Mouse (Mus musculus): ENCODE data around the gene As3mt. TPM values are rescaled to one million over a fixed set of nuclear protein-coding genes. Genes with fewer than 3 reads are reported as not detected.
"Not testable (repeated sequence)": the region's sequence is repeated elsewhere in the genome, so short reads cannot be mapped to it uniquely, and the experiment has no call there.

Gene As3mt
- polyA plus RNA-seq, 1 experiment from 2014 or later: 32.2 TPM

DNA sequence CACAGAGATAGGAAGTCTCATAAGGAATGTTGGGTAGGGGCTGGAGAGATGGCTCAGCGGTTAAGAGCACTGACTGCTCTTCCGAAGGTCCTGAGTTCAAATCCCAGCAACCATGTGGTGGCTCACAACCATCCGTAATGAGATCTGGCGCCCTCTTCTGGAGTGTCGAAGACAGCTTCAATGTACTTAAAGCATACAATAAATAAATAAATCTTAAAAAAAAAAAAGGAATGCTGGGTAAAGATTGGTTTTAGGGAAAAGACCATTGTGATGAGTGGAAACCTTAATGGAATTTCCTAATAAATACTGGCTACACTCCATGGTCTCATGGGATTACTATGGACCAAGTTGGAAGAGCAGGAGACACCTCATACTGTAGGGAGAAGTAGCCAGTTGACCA lies 25.4 kb downstream of the As3mt start:
- ATAC-seq (ENCODE audit: low FRiP score, low read depth); H3K4me2 ChIP-seq (replicated peaks); H3K27me3 ChIP-seq (replicated peaks); H3K9me3 ChIP-seq; H3K9ac ChIP-seq; H3K4me1 ChIP-seq; H3K27ac ChIP-seq; H3K4me3 ChIP-seq; H3K36me3 ChIP-seq: not testable (repeated sequence)
- 92% methylated on average over 5 of the region's 5 CpGs for WGBS

DNA sequence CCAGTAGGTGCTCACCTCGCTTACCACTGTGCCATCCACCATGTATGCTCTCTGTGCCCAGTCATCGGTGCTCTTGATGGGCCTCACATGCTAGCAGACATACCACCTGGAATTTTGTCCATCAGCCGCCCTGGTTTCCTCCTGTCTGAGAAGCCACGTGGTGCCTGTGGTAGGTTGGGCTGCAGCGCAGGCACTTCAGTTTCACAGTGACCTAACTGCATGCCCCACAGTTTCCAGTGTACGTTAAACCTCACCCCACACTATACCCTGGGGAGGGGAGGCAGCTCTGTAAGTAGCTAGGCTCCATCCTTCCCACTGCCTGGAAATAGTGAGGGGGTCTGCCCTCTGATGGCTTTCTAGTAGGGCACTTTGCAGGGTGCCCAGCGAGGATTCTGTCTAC lies 26.4 kb downstream of the As3mt start:
- H3K4me2 ChIP-seq (replicated peaks): no peak overlapping the region
- H3K9me3 ChIP-seq: no peaks in the 10 kb centered on the region
- H3K4me1 ChIP-seq: no peaks in the 10 kb centered on the region
- no peaks in the 10 kb centered on the region for H3K27me3 ChIP-seq (replicated peaks)
- ATAC-seq (ENCODE audit: low FRiP score, low read depth): no peak
- 0 out of 2 replicates have a peak, but pooled peaks cover 5% of the 10 kb centered on the region for H3K36me3 ChIP-seq
- H3K4me3 ChIP-seq: no peak overlapping the region
- WGBS: 92% methylated on average over 7 of the region's 7 CpGs
- H3K27ac ChIP-seq: no peak overlapping the region
- H3K9ac ChIP-seq: no peak overlapping the region

DNA sequence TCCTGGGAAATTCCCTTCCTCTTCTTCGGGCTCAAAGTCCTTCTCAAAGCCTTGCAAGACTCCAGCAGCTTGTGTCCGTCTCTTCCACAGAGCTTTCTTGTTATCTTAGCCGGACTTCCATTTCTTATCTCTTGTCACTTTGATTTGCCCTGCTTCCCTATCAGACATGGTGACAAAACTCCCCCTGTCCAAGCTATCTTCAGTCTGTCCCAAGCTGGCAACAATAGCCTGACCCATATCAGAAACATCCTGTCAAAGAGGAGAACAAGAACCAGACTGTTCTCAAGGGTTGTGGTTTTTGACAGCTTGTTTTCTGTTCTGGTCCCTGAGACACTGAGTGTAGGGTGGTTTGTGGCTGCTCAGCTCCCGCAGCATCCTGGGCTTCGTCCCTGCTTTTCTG lies 28.0 kb downstream of the As3mt start:
- H3K4me2 ChIP-seq (replicated peaks): no peak overlapping the region
- no peak overlapping the region for H3K4me3 ChIP-seq
- H3K36me3 ChIP-seq: 0 out of 2 replicates have a peak, but pooled peaks cover 5% of the 10 kb centered on the region
- H3K27ac ChIP-seq: no peak overlapping the region
- ATAC-seq (ENCODE audit: low FRiP score, low read depth): no peak
- no peaks in the 10 kb centered on the region for H3K27me3 ChIP-seq (replicated peaks)
- H3K9me3 ChIP-seq: no peaks in the 10 kb centered on the region
- 71% methylated on average over 5 of the region's 5 CpGs for WGBS
- no peak overlapping the region for H3K9ac ChIP-seq
- no peaks in the 10 kb centered on the region for H3K4me1 ChIP-seq

DNA sequence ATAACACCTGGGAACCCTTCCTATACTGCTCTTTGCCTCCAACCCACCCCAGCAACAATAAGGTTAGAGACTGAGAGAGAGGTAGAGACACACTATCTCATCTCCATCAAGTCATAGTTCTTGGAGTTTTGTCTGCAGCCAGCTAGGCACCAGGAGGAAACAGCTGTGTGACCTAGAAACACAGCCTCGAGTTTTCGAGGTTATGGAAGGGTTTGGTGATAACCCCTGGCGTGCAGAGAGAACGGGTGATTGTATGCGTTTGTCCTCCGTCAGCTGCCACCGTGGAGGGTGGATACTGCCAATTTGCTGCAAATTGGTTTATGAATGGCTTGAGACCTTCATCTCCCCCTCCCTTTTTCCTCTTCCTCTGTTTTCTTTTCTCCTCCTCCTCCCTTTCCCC lies 29.8 kb downstream of the As3mt start:
- Histone ChIP-seq H3K4me3 (no peak overlapping the region), H3K27me3 (replicated peaks) (no peaks in the 10 kb centered on the region), H3K9ac (no peak overlapping the region), H3K4me2 (replicated peaks) (no peak overlapping the region), H3K36me3 (0 out of 2 replicates have a peak, but pooled peaks cover 5% of the 10 kb centered on the region), H3K9me3 (no peaks in the 10 kb centered on the region), H3K4me1 (no peaks in the 10 kb centered on the region), H3K27ac (no peak overlapping the region)
- ATAC-seq (ENCODE audit: low FRiP score, low read depth): no peak
- 81% methylated on average over 7 of the region's 7 CpGs for WGBS

DNA sequence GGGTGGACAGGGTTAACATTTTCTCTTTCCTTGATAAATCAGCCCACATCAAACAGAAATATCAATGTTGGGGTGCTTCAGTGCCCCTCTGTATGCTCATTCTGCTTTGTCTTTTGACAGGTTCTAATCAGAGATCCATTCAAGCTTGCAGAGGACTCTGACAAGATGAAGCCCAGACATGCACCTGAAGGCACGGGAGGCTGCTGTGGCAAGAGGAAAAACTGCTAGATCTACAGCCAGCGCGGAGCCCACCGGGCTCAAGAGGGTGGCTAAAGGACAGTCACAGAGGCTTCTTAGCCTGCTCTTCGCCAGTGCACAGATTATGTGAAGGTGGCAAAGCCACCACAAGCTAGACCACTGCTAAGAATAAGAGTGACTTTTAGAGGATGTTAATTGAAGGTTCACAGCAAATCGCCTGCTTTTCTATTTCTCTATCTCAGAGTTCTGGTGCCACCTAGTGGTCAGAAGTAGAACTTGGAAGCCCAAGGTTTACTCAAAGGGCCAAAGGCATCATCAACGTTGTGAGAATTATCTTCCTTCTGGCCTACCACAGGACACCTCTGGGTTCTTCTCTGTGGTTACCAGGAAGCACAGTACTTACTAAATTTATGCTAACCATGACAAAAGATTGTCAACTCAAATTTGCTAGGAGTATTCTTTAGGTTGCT lies 33.2 kb downstream of the As3mt start:
- Histone ChIP-seq H3K36me3 (no peaks in the 10 kb centered on the region), H3K9me3 (no peaks in the 10 kb centered on the region), H3K9ac (no peak overlapping the region), H3K27ac (no peak overlapping the region), H3K4me3 (no peak overlapping the region), H3K27me3 (replicated peaks) (no peaks in the 10 kb centered on the region), H3K4me1 (no peaks in the 10 kb centered on the region), H3K4me2 (replicated peaks) (no peak overlapping the region)
- 56% methylated on average over 7 of the region's 7 CpGs for WGBS
- no peak for ATAC-seq (ENCODE audit: low FRiP score, low read depth)

DNA sequence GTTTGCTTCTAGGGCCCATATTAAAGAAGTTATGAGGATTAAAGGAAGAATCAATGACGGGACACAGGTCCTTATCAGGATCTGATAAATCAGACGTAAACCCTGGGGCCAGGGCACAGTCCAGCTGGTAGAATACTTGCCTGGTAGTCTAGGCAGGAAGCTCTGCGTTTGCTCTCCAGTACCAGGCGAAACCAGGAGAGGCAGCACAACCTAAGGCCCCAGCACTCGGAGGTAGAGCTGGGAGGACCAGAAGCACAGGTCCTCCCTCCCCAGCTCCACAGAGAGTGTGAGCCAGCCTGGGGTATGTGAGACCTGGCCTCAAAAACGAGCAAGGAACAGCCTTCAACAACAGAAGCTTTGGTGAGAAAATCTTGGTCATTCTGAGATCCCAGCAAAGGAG lies 34.3 kb downstream of the As3mt start:
- Histone ChIP-seq H3K27me3 (replicated peaks) (no peaks in the 10 kb centered on the region), H3K9me3 (no peaks in the 10 kb centered on the region), H3K4me3 (no peak overlapping the region), H3K9ac (no peak overlapping the region), H3K4me2 (replicated peaks) (no peak overlapping the region), H3K27ac (no peak overlapping the region), H3K4me1 (no peaks in the 10 kb centered on the region), H3K36me3 (no peaks in the 10 kb centered on the region)
- ATAC-seq (ENCODE audit: low FRiP score, low read depth): no peak
- 45% methylated on average over 6 of the region's 6 CpGs for WGBS

DNA sequence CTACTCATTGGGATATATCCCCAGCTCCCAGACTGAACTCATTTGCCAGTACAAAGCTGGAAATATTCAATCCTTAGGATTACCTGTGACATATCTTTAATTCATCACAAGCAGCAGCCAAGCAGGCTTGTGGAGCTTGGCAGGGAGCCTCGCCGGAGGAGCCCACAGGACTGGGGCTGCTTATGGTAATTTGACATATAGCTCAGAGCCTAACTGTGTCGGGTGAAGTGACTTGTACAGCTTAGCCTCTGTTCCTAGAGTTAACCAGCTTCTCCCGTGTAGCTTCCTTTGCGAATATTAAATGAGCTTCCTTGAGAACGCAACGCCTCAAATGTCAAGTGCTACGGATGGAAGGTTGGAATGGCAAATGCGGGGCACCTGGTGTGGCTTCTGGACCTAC lies 37.4 kb downstream of the As3mt start:
- no peaks in the 10 kb centered on the region for H3K4me1 ChIP-seq
- no peak for ATAC-seq (ENCODE audit: low FRiP score, low read depth)
- no peaks in the 10 kb centered on the region for H3K36me3 ChIP-seq
- no peak overlapping the region for H3K4me2 ChIP-seq (replicated peaks)
- no peak overlapping the region for H3K4me3 ChIP-seq
- H3K9ac ChIP-seq: no peak overlapping the region
- WGBS: 76% methylated on average over 9 of the region's 9 CpGs
- no peak overlapping the region for H3K27ac ChIP-seq
- no peaks in the 10 kb centered on the region for H3K9me3 ChIP-seq
- no peaks in the 10 kb centered on the region for H3K27me3 ChIP-seq (replicated peaks)

DNA sequence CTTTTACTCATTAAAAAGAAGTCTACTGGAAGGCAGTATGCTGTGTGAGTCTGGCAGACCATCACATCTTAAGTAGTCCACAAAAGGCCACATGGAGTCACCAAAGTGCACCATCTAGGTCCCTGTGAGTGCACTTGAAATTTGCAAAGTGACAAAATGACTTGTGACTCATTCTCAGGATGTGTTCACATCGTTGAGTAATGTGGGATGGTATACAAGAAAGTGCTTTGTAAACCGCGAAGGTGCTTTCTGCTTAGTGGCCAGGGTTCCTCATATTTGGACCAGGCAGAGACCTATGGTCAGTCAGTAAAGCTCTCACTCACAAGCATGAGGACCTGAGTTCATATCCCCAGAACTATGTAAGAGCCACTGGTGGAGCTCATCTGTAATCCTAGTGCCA lies 40.5 kb downstream of the As3mt start:
- WGBS: 94% methylated on average over 3 of the region's 3 CpGs
- no peak overlapping the region for H3K4me2 ChIP-seq (replicated peaks)
- ATAC-seq (ENCODE audit: low FRiP score, low read depth): no peak

DNA sequence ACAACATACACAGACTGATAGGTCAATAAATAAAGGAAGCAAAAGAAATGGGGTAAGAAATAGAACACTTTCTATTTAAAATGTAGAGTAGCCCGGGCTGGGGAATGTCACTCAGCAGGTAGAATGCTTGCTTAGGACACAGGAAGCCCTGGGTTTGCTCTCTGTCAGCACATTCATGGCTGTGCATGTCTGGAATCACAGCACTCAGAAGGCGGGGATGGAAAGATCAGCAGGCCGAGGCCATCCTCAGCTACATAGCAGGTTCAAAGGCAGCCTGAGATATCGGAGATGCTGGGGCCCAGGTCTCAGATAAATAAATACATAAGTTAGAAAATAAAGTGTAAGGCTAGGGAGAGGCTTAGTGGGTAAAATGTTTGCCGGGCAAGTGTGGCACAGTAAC lies 45.0 kb downstream of the As3mt start:
- Histone ChIP-seq H3K4me2 (replicated peaks) (no peak overlapping the region), H3K9ac (no peak overlapping the region), H3K36me3 (no peaks in the 10 kb centered on the region), H3K4me1 (no peaks in the 10 kb centered on the region), H3K27ac (no peak overlapping the region), H3K4me3 (no peak overlapping the region), H3K9me3 (no peaks in the 10 kb centered on the region), H3K27me3 (replicated peaks) (no peaks in the 10 kb centered on the region)
- 88% methylated on average over 5 of the region's 5 CpGs for WGBS
- no peak for ATAC-seq (ENCODE audit: low FRiP score, low read depth)

More for the DNA sequence above, 40.5 kb downstream of the As3mt start:
- Histone ChIP-seq H3K9me3 (no peaks in the 10 kb centered on the region), H3K9ac (no peak overlapping the region), H3K27ac (no peak overlapping the region), H3K4me3 (no peak overlapping the region), H3K4me1 (no peaks in the 10 kb centered on the region), H3K36me3 (no peaks in the 10 kb centered on the region), H3K27me3 (replicated peaks) (no peaks in the 10 kb centered on the region)

DNA sequence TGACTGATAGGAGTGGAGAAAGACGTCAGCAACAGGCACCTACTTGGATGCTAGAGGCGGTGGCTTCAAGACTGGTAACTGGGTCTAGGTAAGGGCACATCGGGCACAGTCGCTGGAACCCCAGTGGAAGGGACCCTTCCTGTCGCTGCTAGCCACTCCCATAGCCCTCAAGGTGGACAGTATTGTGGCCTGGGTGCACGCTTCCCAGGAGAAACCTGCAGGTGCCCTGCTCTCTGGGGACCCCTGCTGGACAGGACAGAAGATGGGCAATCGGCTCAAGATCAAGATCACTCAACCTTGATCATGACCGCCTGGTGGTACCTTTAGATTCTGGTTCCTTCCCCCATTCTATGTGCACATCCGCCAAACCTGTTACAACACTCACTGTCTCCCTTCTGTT lies 47.8 kb downstream of the As3mt start:
- Histone ChIP-seq H3K9ac (no peak overlapping the region), H3K4me2 (replicated peaks) (no peak overlapping the region), H3K9me3 (no peaks in the 10 kb centered on the region), H3K27ac (no peak overlapping the region), H3K27me3 (replicated peaks) (no peaks in the 10 kb centered on the region), H3K4me3 (no peak overlapping the region), H3K36me3 (no peaks in the 10 kb centered on the region), H3K4me1 (no peaks in the 10 kb centered on the region)
- 46% methylated on average over 9 of the region's 9 CpGs for WGBS
- no peak for ATAC-seq (ENCODE audit: low FRiP score, low read depth)

DNA sequence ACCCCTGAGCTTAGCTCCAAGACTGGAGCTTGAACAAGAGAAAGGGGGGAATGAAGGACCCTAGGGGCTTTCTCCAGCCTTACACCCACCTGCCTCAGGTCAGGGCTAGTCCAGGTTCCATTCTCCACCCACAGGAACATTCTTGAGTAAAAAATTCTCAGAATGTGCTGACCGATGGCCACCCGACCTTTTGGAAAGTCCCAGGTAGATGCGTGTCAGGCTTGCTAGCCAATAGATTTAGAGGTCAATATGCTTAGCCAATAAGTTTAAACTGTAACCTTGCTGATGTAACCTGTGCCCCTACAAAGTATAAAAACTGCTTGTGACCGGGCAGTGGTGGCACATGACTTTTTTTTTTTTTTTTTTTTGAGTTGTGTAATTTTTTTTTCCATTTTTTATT lies 49.0 kb downstream of the As3mt start:
- Histone ChIP-seq H3K4me1 (no peaks in the 10 kb centered on the region), H3K4me3 (no peak overlapping the region), H3K9me3 (no peaks in the 10 kb centered on the region), H3K4me2 (replicated peaks) (no peak overlapping the region), H3K27me3 (replicated peaks) (no peaks in the 10 kb centered on the region), H3K9ac (no peak overlapping the region), H3K27ac (no peak overlapping the region), H3K36me3 (no peaks in the 10 kb centered on the region)
- ATAC-seq (ENCODE audit: low FRiP score, low read depth): no peak
- WGBS: 88% methylated on average over 4 of the region's 4 CpGs

DNA sequence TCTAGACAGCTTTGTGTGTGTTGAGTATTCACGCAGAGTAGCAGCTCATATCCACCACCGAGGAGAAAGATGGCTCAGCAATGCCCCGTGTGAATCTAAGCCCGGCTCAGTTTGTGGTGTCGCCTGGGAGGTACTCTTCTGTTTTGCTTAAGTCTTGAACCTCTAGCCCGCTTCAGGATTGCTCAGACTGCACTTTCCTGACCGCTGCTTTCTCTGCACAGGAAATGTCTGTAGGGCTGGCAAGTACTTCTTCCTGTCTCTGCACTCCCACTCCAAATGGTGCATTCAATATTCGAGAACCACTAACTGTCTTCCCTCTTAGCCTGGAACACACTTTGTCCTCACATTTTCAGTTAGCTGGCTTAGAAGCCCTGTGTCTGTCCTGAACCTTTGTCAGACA lies 51.8 kb downstream of the As3mt start:
- Histone ChIP-seq H3K4me1 (peaks cover 14% of the 10 kb centered on the region), H3K9me3 (no peaks in the 10 kb centered on the region), H3K4me2 (replicated peaks) (no peak overlapping the region), H3K9ac (no peak overlapping the region), H3K4me3 (no peak overlapping the region), H3K27ac (no peak overlapping the region), H3K27me3 (replicated peaks) (no peaks in the 10 kb centered on the region; the same call in 1 of the 2 replicates), H3K36me3 (no peaks in the 10 kb centered on the region)
- ATAC-seq (ENCODE audit: low FRiP score, low read depth): no peak
- WGBS: 67% methylated on average over 8 of the region's 8 CpGs

DNA sequence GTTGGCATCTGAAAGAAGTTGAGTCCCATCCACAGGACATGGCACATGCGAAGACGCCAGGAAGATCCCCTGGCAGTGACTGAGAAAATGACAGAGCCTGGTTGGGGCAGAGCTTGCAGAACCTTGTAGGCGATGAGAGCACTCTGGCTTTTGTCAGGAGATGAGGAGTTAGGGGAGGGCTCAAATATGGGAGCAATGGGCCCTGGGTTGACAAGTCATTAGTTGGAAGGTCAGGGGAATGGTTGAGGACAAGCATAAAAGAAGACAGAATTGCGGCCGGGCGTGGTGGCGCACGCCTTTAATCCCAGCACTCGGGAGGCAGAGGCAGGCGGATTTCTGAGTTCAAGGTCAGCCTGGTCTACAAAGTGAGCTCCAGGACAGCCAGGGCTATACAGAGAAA lies 52.7 kb downstream of the As3mt start:
- H3K4me1 ChIP-seq: peaks cover 22% of the 10 kb centered on the region
- not testable (repeated sequence) for H3K9me3 ChIP-seq; H3K36me3 ChIP-seq; H3K27ac ChIP-seq; H3K27me3 ChIP-seq (replicated peaks); H3K9ac ChIP-seq; H3K4me2 ChIP-seq (replicated peaks); H3K4me3 ChIP-seq; ATAC-seq (ENCODE audit: low FRiP score, low read depth)
- 89% methylated on average over 10 of the region's 10 CpGs for WGBS
